Mouse (Mus musculus): ENCODE data around the gene Pi4ka. TPM values are rescaled to one million over a fixed set of nuclear protein-coding genes. Genes with fewer than 3 reads are reported as not detected.

Gene Pi4ka
- polyA plus RNA-seq, 1 experiment from 2014 or later: 77.6 TPM

Other genes starting within 250 kb of the Pi4ka start
- 272 and 297 TPM in 2 replicates for gene Ube2l3, start 203.7 kb downstream of the Pi4ka start, polyA plus RNA-seq (2014; fragmentation: Nextera tagmentation; extraction: Ambion mirVana)
- gene Rimbp3, start 197.7 kb downstream of the Pi4ka start, polyA plus RNA-seq (2014; fragmentation: Nextera tagmentation; extraction: Ambion mirVana): 1.8 and 2.0 TPM in 2 replicates
- gene Hic2, start 172.7 kb downstream of the Pi4ka start, polyA plus RNA-seq (2014; fragmentation: Nextera tagmentation; extraction: Ambion mirVana): 6.4 and 7.7 TPM in 2 replicates
- gene Tmem191c, start 130.2 kb downstream of the Pi4ka start, polyA plus RNA-seq (2014; fragmentation: Nextera tagmentation; extraction: Ambion mirVana): 25.3 and 38.0 TPM in 2 replicates
- gene Serpind1, start 74.9 kb downstream of the Pi4ka start, polyA plus RNA-seq (2014; fragmentation: Nextera tagmentation; extraction: Ambion mirVana): 0.38 and 1.5 TPM in 2 replicates
- 10.7 and 16.2 TPM in 2 replicates for gene Snap29, start 328 bp downstream of the Pi4ka start, polyA plus RNA-seq (2014; fragmentation: Nextera tagmentation; extraction: Ambion mirVana)
- gene Crkl, start 45.7 kb upstream of the Pi4ka start, polyA plus RNA-seq (2014; fragmentation: Nextera tagmentation; extraction: Ambion mirVana): 76.3 and 85.4 TPM in 2 replicates
- gene Aifm3, start 83.3 kb upstream of the Pi4ka start, polyA plus RNA-seq (2014; fragmentation: Nextera tagmentation; extraction: Ambion mirVana): 4.4 and 4.7 TPM in 2 replicates
- 117 and 121 TPM in 2 replicates for gene Lztr1, start 102.4 kb upstream of the Pi4ka start, polyA plus RNA-seq (2014; fragmentation: Nextera tagmentation; extraction: Ambion mirVana)
- gene Thap7, start 124.8 kb upstream of the Pi4ka start, polyA plus RNA-seq (2014; fragmentation: Nextera tagmentation; extraction: Ambion mirVana): 59.5 and 62.1 TPM in 2 replicates
- 0.66 and 0.95 TPM in 2 replicates for gene Lrrc74b, start 154.9 kb upstream of the Pi4ka start, polyA plus RNA-seq (2014; fragmentation: Nextera tagmentation; extraction: Ambion mirVana)
- gene P2rx6, start 155.6 kb upstream of the Pi4ka start, polyA plus RNA-seq (2014; fragmentation: Nextera tagmentation; extraction: Ambion mirVana): 1.5 and 1.9 TPM in 2 replicates
- gene Slc7a4, start 176.9 kb upstream of the Pi4ka start, polyA plus RNA-seq (2014; fragmentation: Nextera tagmentation; extraction: Ambion mirVana): 25.0 and 32.4 TPM in 2 replicates
- gene Smpd4, start 213.0 kb upstream of the Pi4ka start, polyA plus RNA-seq (2014; fragmentation: Nextera tagmentation; extraction: Ambion mirVana): 29.1 and 29.3 TPM in 2 replicates
- 9.4 and 9.6 TPM in 2 replicates for gene Ccdc74a, start 240.2 kb upstream of the Pi4ka start, polyA plus RNA-seq (2014; fragmentation: Nextera tagmentation; extraction: Ambion mirVana)

All from midbrain, embryonic 14.5 days (tissue).